Mouse (Mus musculus) embryonic facial prominence, embryonic 13.5 days (tissue): ENCODE data around the gene Atf5. TPM values are rescaled to one million over a fixed set of nuclear protein-coding genes. Genes with fewer than 3 reads are reported as not detected.

ENCODE experiments used
- ATAC-seq: fragments of 200-750 bp; cut with Nextera tagmentation; 2 replicates; pipeline ENCODE4 v1.8.0; 2017; ENCODE audit warnings: low read depth; ENCODE audit not compliant: insufficient number of reproducible peaks, insufficient read depth, low FRiP score, low TSS enrichment
- H3K27ac ChIP-seq: fragments of 300-500 bp; sonication (generic); 2 replicates; pipeline ENCODE4 v1.5.1; 2015; ENCODE audit warnings: moderate library complexity, mild to moderate bottlenecking, inconsistent platforms
- H3K27me3 ChIP-seq: fragments of 300-500 bp; sonication (generic); 2 replicates; pipeline ENCODE4 v1.6.1; 2015; ENCODE audit warnings: mild to moderate bottlenecking, inconsistent platforms
- H3K36me3 ChIP-seq: fragments of 300-500 bp; sonication (generic); 2 replicates; pipeline ENCODE4 v1.6.1; 2015; ENCODE audit warnings: mild to moderate bottlenecking, inconsistent platforms
- H3K4me1 ChIP-seq: fragments of 300-500 bp; sonication (generic); 2 replicates; pipeline ENCODE4 v1.6.1; 2015; ENCODE audit warnings: inconsistent platforms
- H3K4me2 ChIP-seq: fragments of 300-500 bp; sonication (generic); 2 replicates; pipeline ENCODE4 v1.6.1; 2015; ENCODE audit warnings: moderate library complexity, mild to moderate bottlenecking, inconsistent platforms
- H3K4me3 ChIP-seq: fragments of 300-500 bp; sonication (generic); 2 replicates; pipeline ENCODE4 v1.5.1; 2015; ENCODE audit warnings: mild to moderate bottlenecking, inconsistent platforms
- H3K9ac ChIP-seq: fragments of 300-500 bp; sonication (generic); 2 replicates; pipeline ENCODE4 v1.6.1; 2015; ENCODE audit warnings: mild to moderate bottlenecking, inconsistent platforms
- H3K9me3 ChIP-seq: fragments of 300-500 bp; sonication (generic); 2 replicates; pipeline ENCODE4 v1.6.1; 2016; ENCODE audit warnings: inconsistent platforms
- WGBS: fragments of 180-500 bp; shearing (Covaris S2); methylation state at CpG from one replicate; pipeline ENCODE4 v1.1.7; 2015; ENCODE audit warnings: mixed read lengths; 5-methylcytosine and 5-hydroxymethylcytosine counted together
- polyA plus RNA-seq: library from polyadenylated mRNA; unstranded; fragments of >200 nt; fragmentation: Nextera tagmentation; extraction: Ambion mirVana; gene quantifications from 2 replicates; pipeline ENCODE4 v1.2.1, GENCODE M21; 2015

Atf5 gene
- polyA plus RNA-seq, 1 experiment from 2014 or later = 6.4 TPM

GRCm38 (mm10) chr7:44835373-44836015 lies 19.0 kb upstream of the Atf5 start:
- no peak for ATAC-seq
- 100% methylated on average over 1 of the region's 1 CpGs for WGBS
- no peak overlapping the region for H3K4me2 ChIP-seq
- peaks cover 24% of the 10 kb centered on the region for H3K27me3 ChIP-seq
- H3K9ac ChIP-seq = no peak overlapping the region
- H3K27ac ChIP-seq = no peak overlapping the region
- H3K4me1 ChIP-seq = peaks cover 23% of the 10 kb centered on the region
- H3K9me3 ChIP-seq = no peaks in the 10 kb centered on the region
- H3K4me3 ChIP-seq = no peak overlapping the region
- peaks cover 21% of the 10 kb centered on the region for H3K36me3 ChIP-seq

- H3K4me1 ChIP-seq = peaks cover 11% of the 10 kb centered on the region
- peaks cover 45% of the 10 kb centered on the region for H3K36me3 ChIP-seq
- H3K4me2 ChIP-seq = no peak overlapping the region
- WGBS = 48% methylated on average over 4 of the region's 4 CpGs
- no peak overlapping the region for H3K9ac ChIP-seq
- H3K9me3 ChIP-seq = no peaks in the 10 kb centered on the region
- ATAC-seq = no peak
- H3K27ac ChIP-seq = no peak overlapping the region; the same call in 1 of the 2 replicates
- no peak overlapping the region for H3K4me3 ChIP-seq
- H3K27me3 ChIP-seq = no peaks in the 10 kb centered on the region
Measured at GRCm38 (mm10) chr7:44832763-44833162, 16.3 kb upstream of the Atf5 start.

- Histone ChIP-seq H3K27me3 (no peaks in the 10 kb centered on the region), H3K9me3 (no peaks in the 10 kb centered on the region), H3K9ac (0 out of 2 replicates have a peak overlapping the region, but pooled peaks have one; percentile 27), H3K4me1 (peaks cover 16% of the 10 kb centered on the region), H3K4me2 (no peak overlapping the region), H3K27ac (no peak overlapping the region), H3K4me3 (no peak overlapping the region), H3K36me3 (peaks cover 54% of the 10 kb centered on the region)
- 88% methylated on average over 5 of the region's 5 CpGs for WGBS
- no peak for ATAC-seq
Measured at GRCm38 (mm10) chr7:44828706-44829105, 12.2 kb upstream of the Atf5 start.

- Histone ChIP-seq H3K9me3 (no peaks in the 10 kb centered on the region), H3K27ac (no peak overlapping the region), H3K9ac (no peak overlapping the region), H3K4me2 (no peak overlapping the region), H3K27me3 (no peaks in the 10 kb centered on the region), H3K4me3 (no peak overlapping the region), H3K36me3 (peaks cover 49% of the 10 kb centered on the region), H3K4me1 (peaks cover 22% of the 10 kb centered on the region)
- no peak for ATAC-seq
- 85% methylated on average over 3 of the region's 3 CpGs for WGBS
Measured at GRCm38 (mm10) chr7:44826771-44827170, 10.3 kb upstream of the Atf5 start.

DNA sequence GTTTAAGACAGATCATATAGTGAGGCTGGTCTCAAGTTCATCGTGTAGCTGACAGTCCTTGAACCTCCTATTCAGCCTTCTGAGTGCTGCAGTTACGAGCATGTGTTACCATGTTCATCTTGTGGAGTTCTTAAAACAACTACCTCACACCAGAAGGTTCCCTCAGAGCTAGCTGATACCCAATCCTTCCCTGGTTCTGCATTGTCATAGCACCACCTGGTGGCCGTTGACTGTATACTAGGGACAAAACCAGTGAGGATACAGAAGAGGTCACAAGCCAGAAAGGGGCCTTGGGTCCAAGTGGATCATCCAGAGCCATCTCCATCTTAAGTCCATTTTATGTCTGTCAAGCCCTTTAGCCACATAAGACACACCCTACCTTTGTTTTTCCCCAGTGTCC lies 8.4 kb upstream of the Atf5 start:
- no peak overlapping the region for H3K4me2 ChIP-seq
- ATAC-seq = no peak
- 17% methylated on average over 3 of the region's 3 CpGs for WGBS
- H3K4me3 ChIP-seq = no peak overlapping the region
- H3K36me3 ChIP-seq = peaks cover 30% of the 10 kb centered on the region
- H3K27me3 ChIP-seq = no peaks in the 10 kb centered on the region
- H3K27ac ChIP-seq = no peak overlapping the region
- H3K9me3 ChIP-seq = no peaks in the 10 kb centered on the region
- no peak overlapping the region for H3K9ac ChIP-seq
- peaks cover 39% of the 10 kb centered on the region for H3K4me1 ChIP-seq

- H3K4me1 ChIP-seq = peaks cover 54% of the 10 kb centered on the region
- no peak overlapping the region for H3K4me2 ChIP-seq
- no peak overlapping the region for H3K4me3 ChIP-seq
- 0 out of 2 replicates have a peak overlapping the region, but pooled peaks have one; percentile 21 for H3K9ac ChIP-seq
- H3K27me3 ChIP-seq = no peaks in the 10 kb centered on the region
- H3K36me3 ChIP-seq = peaks cover 15% of the 10 kb centered on the region
- 49% methylated on average over 7 of the region's 7 CpGs for WGBS
- H3K27ac ChIP-seq = no peak overlapping the region
- H3K9me3 ChIP-seq = no peaks in the 10 kb centered on the region
- ATAC-seq = no peak
Measured at GRCm38 (mm10) chr7:44823409-44823808, 7.0 kb upstream of the Atf5 start.

DNA sequence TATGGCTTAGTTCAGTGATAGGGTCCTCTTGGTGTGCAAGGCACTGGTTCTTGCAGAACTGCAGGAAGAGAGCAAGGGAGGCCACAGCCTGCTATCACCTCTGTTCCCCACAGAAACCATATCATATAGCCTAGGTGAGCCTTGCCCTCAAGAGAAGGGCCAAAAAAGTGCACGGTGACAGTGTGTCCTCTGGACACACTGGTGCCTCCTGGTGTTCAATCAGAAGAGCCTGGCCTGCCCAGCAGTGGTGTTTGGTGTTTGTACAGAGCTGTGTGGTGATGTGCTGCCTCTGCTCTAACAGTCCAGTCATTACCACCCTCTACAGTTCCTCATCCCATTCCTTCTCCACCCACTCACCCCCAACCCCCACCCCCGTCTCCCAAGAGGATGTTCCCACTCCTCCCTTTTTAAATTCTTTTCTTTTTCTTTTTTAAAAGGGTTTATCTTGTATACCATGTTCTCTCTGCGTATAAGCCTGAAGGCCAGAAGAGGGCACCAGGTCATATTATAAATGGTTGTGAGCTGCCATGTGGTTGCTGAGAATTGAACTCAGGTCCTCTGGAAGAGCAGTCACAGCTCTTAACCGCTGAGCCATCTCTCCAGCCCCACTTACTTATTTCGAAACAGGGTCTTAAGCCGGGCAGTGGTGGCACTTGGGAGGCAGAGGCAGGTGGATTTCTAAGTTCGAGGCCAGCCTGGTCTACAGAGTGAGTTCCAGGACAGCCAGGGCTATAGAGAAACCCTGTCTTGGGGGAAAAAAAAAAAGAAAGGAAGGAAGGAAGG lies 5.4 kb upstream of the Atf5 start:
- Histone ChIP-seq H3K9me3 (no peaks in the 10 kb centered on the region), H3K9ac (no peak overlapping the region), H3K4me2 (no peak overlapping the region), H3K4me3 (no peak overlapping the region), H3K36me3 (peaks cover 6% of the 10 kb centered on the region; the same call in 1 of the 2 replicates), H3K27me3 (no peaks in the 10 kb centered on the region), H3K27ac (no peak overlapping the region), H3K4me1 (peaks cover 66% of the 10 kb centered on the region)
- no peak for ATAC-seq
- 86% methylated on average over 7 of the region's 7 CpGs for WGBS

DNA sequence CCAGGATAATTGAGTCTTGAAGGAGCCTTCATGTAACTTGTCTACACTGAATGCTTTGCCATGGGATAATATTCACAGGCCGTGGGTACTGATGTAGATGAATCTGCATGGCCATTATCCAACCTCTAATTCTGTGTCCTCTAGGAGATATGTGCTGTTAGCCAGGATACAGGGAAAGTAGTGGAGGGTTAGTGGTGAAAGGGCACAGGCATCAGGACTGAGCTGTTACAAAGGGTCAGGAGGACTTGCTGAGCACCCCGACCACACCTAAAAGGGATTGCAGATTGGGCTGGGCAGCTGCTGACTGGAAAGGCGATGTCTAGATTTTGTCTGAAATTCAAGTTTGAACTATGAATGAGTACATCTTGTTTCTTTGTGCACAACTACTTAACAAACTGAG lies 4.1 kb upstream of the Atf5 start:
- H3K9me3 ChIP-seq = no peaks in the 10 kb centered on the region
- no peak overlapping the region for H3K27ac ChIP-seq
- H3K4me2 ChIP-seq = no peak overlapping the region
- no peak for ATAC-seq
- 80% methylated on average over 3 of the region's 3 CpGs for WGBS
- 0 out of 2 replicates have a peak, but pooled peaks cover 2% of the 10 kb centered on the region for H3K36me3 ChIP-seq
- no peaks in the 10 kb centered on the region for H3K27me3 ChIP-seq
- no peak overlapping the region for H3K4me3 ChIP-seq
- H3K4me1 ChIP-seq = peaks cover 62% of the 10 kb centered on the region
- 0 out of 2 replicates have a peak overlapping the region, but pooled peaks have one; percentile 27 for H3K9ac ChIP-seq

DNA sequence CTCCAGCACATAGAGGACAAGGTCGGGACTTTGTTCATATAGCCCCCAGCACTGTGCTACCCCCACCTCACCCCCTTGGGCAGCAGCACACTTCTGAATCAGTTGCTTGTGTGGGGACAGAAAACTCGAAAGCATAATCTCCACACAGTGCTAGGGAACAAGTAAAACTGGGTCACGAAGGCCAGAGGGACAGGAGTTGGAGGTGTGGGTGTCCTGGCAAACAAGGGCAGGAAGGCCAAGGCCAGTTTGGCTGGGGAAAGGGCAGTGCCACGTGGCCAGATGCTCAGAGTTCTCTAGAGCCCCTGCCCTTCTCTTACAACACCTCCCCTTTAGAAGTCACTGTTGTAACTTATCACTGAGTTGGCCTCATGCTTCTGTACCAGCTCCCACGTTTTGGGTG lies 3.4 kb upstream of the Atf5 start:
- peak overlapping the region; percentile 73 for H3K4me2 ChIP-seq
- peaks cover 68% of the 10 kb centered on the region for H3K4me1 ChIP-seq
- WGBS = 66% methylated on average over 5 of the region's 5 CpGs
- H3K4me3 ChIP-seq = no peak overlapping the region
- H3K27me3 ChIP-seq = no peaks in the 10 kb centered on the region
- ATAC-seq = no peak
- no peaks in the 10 kb centered on the region for H3K9me3 ChIP-seq
- no peak overlapping the region for H3K27ac ChIP-seq
- H3K36me3 ChIP-seq = no peaks in the 10 kb centered on the region
- H3K9ac ChIP-seq = peak overlapping the region; percentile 97

GRCm38 (mm10) chr7:44819391-44819790 lies 2.9 kb upstream of the Atf5 start:
- Histone ChIP-seq H3K9ac (peak overlapping the region; percentile 97), H3K9me3 (no peaks in the 10 kb centered on the region), H3K4me1 (peaks cover 69% of the 10 kb centered on the region), H3K27ac (peak overlapping the region; percentile 40; the same call in 1 of the 2 replicates), H3K4me2 (peak overlapping the region; percentile 73), H3K27me3 (no peaks in the 10 kb centered on the region), H3K36me3 (no peaks in the 10 kb centered on the region), H3K4me3 (0 out of 2 replicates have a peak overlapping the region, but pooled peaks have one; percentile 73)
- no peak for ATAC-seq
- 90% methylated on average over 2 of the region's 2 CpGs for WGBS

DNA sequence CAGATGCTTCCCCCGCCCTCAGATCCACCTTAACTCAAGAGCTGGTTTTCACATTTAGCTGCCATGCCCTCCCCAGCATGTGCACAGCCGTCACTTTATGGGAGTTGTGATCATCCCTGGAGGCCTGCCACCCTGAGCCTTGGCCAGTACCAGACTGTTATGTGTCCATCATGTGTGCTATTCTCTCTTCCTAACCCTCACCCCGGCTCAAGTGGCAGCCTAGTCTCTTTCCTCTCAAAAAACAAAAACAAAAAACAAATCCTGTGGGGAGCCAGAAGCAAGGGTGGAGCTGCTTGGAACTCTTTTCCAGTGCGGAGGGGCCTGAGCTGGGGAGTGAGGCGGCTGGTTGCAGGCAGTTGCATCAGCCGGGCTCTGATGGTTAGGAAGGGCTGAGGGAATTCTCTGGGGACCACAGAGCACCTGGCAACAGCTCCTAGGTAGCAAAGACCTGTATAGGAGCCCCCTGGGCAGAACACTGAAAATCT lies 2.3 kb upstream of the Atf5 start:
- WGBS = 42% methylated on average over 6 of the region's 6 CpGs
- no peaks in the 10 kb centered on the region for H3K27me3 ChIP-seq
- peak overlapping the region; percentile 73 for H3K4me2 ChIP-seq
- H3K27ac ChIP-seq = peak overlapping the region; percentile 40
- H3K9ac ChIP-seq = peak overlapping the region; percentile 97
- peak overlapping the region; percentile 73 for H3K4me3 ChIP-seq
- H3K4me1 ChIP-seq = peaks cover 64% of the 10 kb centered on the region
- ATAC-seq = no peak
- no peaks in the 10 kb centered on the region for H3K9me3 ChIP-seq
- H3K36me3 ChIP-seq = no peaks in the 10 kb centered on the region
